Mouse (Mus musculus) kidney, embryonic 15.5 days (tissue): ENCODE measurements around the gene Ralgapa2. TPM values are rescaled to one million over a fixed set of nuclear protein-coding genes. Genes with fewer than 3 reads are reported as not detected.

Source experiments
- ATAC-seq: fragments of 200-750 bp; cut with Nextera tagmentation; replicated peaks from 2 replicates; pipeline ENCODE4 v1.8.0; 2017; ENCODE audit warnings: moderate TSS enrichment; ENCODE audit not compliant: low FRiP score
- H3K27ac ChIP-seq: fragments of 300-500 bp; sonication (generic); 2 replicates; pipeline ENCODE4 v1.5.1; 2015; ENCODE audit warnings: mild to moderate bottlenecking, inconsistent platforms
- H3K27me3 ChIP-seq: fragments of 300-500 bp; sonication (generic); 2 replicates; pipeline ENCODE4 v1.6.1; 2015; ENCODE audit warnings: inconsistent platforms
- H3K36me3 ChIP-seq: fragments of 300-500 bp; sonication (generic); 2 replicates; pipeline ENCODE4 v1.6.1; 2015; ENCODE audit warnings: inconsistent platforms
- H3K4me1 ChIP-seq: fragments of 300-500 bp; sonication (generic); 2 replicates; pipeline ENCODE4 v1.6.1; 2015; ENCODE audit warnings: inconsistent platforms
- H3K4me2 ChIP-seq: fragments of 300-500 bp; sonication (generic); 2 replicates; pipeline ENCODE4 v1.6.1; 2015; ENCODE audit warnings: moderate library complexity, mild to moderate bottlenecking, inconsistent platforms
- H3K4me3 ChIP-seq: fragments of 300-500 bp; sonication (generic); replicated peaks from 2 replicates; pipeline ENCODE4 v1.5.1; 2015; ENCODE audit warnings: mild to moderate bottlenecking, inconsistent platforms
- H3K9ac ChIP-seq: fragments of 300-500 bp; sonication (generic); 2 replicates; pipeline ENCODE4 v1.6.1; 2015; ENCODE audit warnings: mild to moderate bottlenecking, inconsistent platforms
- H3K9me3 ChIP-seq: fragments of 300-500 bp; sonication (generic); replicated peaks from 2 replicates; pipeline ENCODE4 v1.6.1; 2016; ENCODE audit warnings: inconsistent platforms
- WGBS: fragments of 180-500 bp; shearing (Covaris S2); methylation state at CpG from one replicate; pipeline ENCODE4 v1.1.7; 2015; ENCODE audit warnings: mixed read lengths; 5-methylcytosine and 5-hydroxymethylcytosine counted together
- polyA plus RNA-seq: library from polyadenylated mRNA; unstranded; fragments of >200 nt; fragmentation: Nextera tagmentation; extraction: Ambion mirVana; gene quantifications from 2 replicates; pipeline ENCODE4 v1.2.1, GENCODE M21; 2015

Ralgapa2 gene
- polyA plus RNA-seq, 1 experiment from 2014 or later = 6.7 TPM

- no peak overlapping the region for H3K9ac ChIP-seq
Observed at GRCm38 (mm10) chr2:146525483-146525882, 13.3 kb upstream of the Ralgapa2 start.

GRCm38 (mm10) chr2:146524685-146525415, 12.7 kb upstream of the Ralgapa2 start:
- Histone ChIP-seq H3K4me1 (no peaks in the 10 kb centered on the region), H3K9ac (no peak overlapping the region), H3K27ac (no peak overlapping the region), H3K27me3 (no peaks in the 10 kb centered on the region), H3K4me3 (no peak overlapping the region), H3K9me3 (no peaks in the 10 kb centered on the region), H3K36me3 (no peaks in the 10 kb centered on the region), H3K4me2 (no peak overlapping the region)
- 65% methylated on average over 4 of the region's 4 CpGs for WGBS
- peak; percentile 86 for ATAC-seq

More at GRCm38 (mm10) chr2:146525483-146525882, 13.3 kb upstream of the Ralgapa2 start:
- Histone ChIP-seq H3K4me3 (no peak overlapping the region), H3K9me3 (no peaks in the 10 kb centered on the region), H3K36me3 (no peaks in the 10 kb centered on the region), H3K27ac (no peak overlapping the region), H3K4me2 (no peak overlapping the region), H3K27me3 (no peaks in the 10 kb centered on the region), H3K4me1 (no peaks in the 10 kb centered on the region)
- 40% methylated on average over 2 of the region's 2 CpGs for WGBS
- no peak for ATAC-seq

- WGBS = 82% methylated on average over 2 of the region's 2 CpGs
Observed at GRCm38 (mm10) chr2:146516894-146517293, 4.8 kb upstream of the Ralgapa2 start.

GRCm38 (mm10) chr2:146515081-146515480, 2.9 kb upstream of the Ralgapa2 start:
- Histone ChIP-seq H3K27me3 (no peaks in the 10 kb centered on the region), H3K36me3 (no peaks in the 10 kb centered on the region), H3K27ac (no peak overlapping the region), H3K4me1 (peaks cover 13% of the 10 kb centered on the region), H3K9ac (no peak overlapping the region), H3K4me3 (no peak overlapping the region), H3K4me2 (no peak overlapping the region), H3K9me3 (no peaks in the 10 kb centered on the region)
- ATAC-seq = no peak
- WGBS = 84% methylated on average over 2 of the region's 2 CpGs

More at GRCm38 (mm10) chr2:146516894-146517293, 4.8 kb upstream of the Ralgapa2 start:
- Histone ChIP-seq H3K4me1 (peaks cover 4% of the 10 kb centered on the region; the same call in 1 of the 2 replicates), H3K4me2 (no peak overlapping the region), H3K27ac (no peak overlapping the region), H3K4me3 (no peak overlapping the region), H3K36me3 (no peaks in the 10 kb centered on the region), H3K27me3 (no peaks in the 10 kb centered on the region), H3K9me3 (no peaks in the 10 kb centered on the region), H3K9ac (no peak overlapping the region)
- ATAC-seq = no peak

- H3K4me2 ChIP-seq = peak overlapping the region; percentile 74
- no peaks in the 10 kb centered on the region for H3K36me3 ChIP-seq
- ATAC-seq = 0 out of 2 replicates have a peak, but pooled peaks have one; percentile 2
- 80% methylated on average over 2 of the region's 2 CpGs for WGBS
- H3K4me3 ChIP-seq = peak overlapping the region; percentile 75
- H3K27ac ChIP-seq = no peak overlapping the region
- no peaks in the 10 kb centered on the region for H3K27me3 ChIP-seq
- peaks cover 13% of the 10 kb centered on the region for H3K4me1 ChIP-seq
- no peak overlapping the region for H3K9ac ChIP-seq
- H3K9me3 ChIP-seq = no peaks in the 10 kb centered on the region
Observed at GRCm38 (mm10) chr2:146512581-146512920, 407 bp upstream of the Ralgapa2 start.

GRCm38 (mm10) chr2:146511401-146511865, 711 bp downstream of the Ralgapa2 start:
- no peak; the same call in none of the 2 replicates for ATAC-seq
- under 1% methylated on average over 22 of the region's 22 CpGs for WGBS
- Histone ChIP-seq H3K4me1 (peaks cover 13% of the 10 kb centered on the region), H3K36me3 (no peaks in the 10 kb centered on the region), H3K27me3 (no peaks in the 10 kb centered on the region), H3K4me3 (peak overlapping the region; percentile 75), H3K9me3 (no peaks in the 10 kb centered on the region), H3K4me2 (peak overlapping the region; percentile 74), H3K9ac (peak overlapping the region; percentile 81), H3K27ac (peak overlapping the region; percentile 49; the same call in 1 of the 2 replicates)

- WGBS = 43% methylated on average over 1 of the region's 1 CpGs
- Histone ChIP-seq H3K27me3 (no peaks in the 10 kb centered on the region), H3K27ac (no peak overlapping the region), H3K36me3 (no peaks in the 10 kb centered on the region), H3K4me1 (peaks cover 13% of the 10 kb centered on the region), H3K4me2 (peak overlapping the region; percentile 74), H3K9me3 (no peaks in the 10 kb centered on the region), H3K4me3 (peak overlapping the region; percentile 75), H3K9ac (no peak overlapping the region)
- no peak for ATAC-seq
Observed at GRCm38 (mm10) chr2:146510780-146511179, 1.4 kb downstream of the Ralgapa2 start.

GRCm38 (mm10) chr2:146502578-146503311, 9.4 kb downstream of the Ralgapa2 start:
- WGBS = 69% methylated on average over 9 of the region's 9 CpGs

GRCm38 (mm10) chr2:146500067-146500466, 12.1 kb downstream of the Ralgapa2 start:
- WGBS = 89% methylated on average over 1 of the region's 1 CpGs
- ATAC-seq = no peak
- H3K4me2 ChIP-seq = no peak overlapping the region
- no peaks in the 10 kb centered on the region for H3K27me3 ChIP-seq
- no peaks in the 10 kb centered on the region for H3K9me3 ChIP-seq
- H3K36me3 ChIP-seq = no peaks in the 10 kb centered on the region
- no peak overlapping the region for H3K4me3 ChIP-seq
- no peak overlapping the region for H3K9ac ChIP-seq
- no peak overlapping the region for H3K27ac ChIP-seq
- peaks cover 10% of the 10 kb centered on the region for H3K4me1 ChIP-seq

More at GRCm38 (mm10) chr2:146502578-146503311, 9.4 kb downstream of the Ralgapa2 start:
- Histone ChIP-seq H3K4me1 (peaks cover 10% of the 10 kb centered on the region), H3K36me3 (no peaks in the 10 kb centered on the region), H3K27ac (no peak overlapping the region), H3K9me3 (no peaks in the 10 kb centered on the region), H3K27me3 (no peaks in the 10 kb centered on the region), H3K4me3 (no peak overlapping the region), H3K4me2 (no peak overlapping the region), H3K9ac (no peak overlapping the region)
- ATAC-seq = peak; percentile 65; the same call in 1 of the 2 replicates

- 95% methylated on average over 1 of the region's 1 CpGs for WGBS
- no peaks in the 10 kb centered on the region for H3K9me3 ChIP-seq
- ATAC-seq = no peak
Observed at GRCm38 (mm10) chr2:146499111-146499510, 13.0 kb downstream of the Ralgapa2 start.

GRCm38 (mm10) chr2:146498298-146498697, 13.8 kb downstream of the Ralgapa2 start:
- no peak overlapping the region for H3K9ac ChIP-seq
- H3K27me3 ChIP-seq = no peaks in the 10 kb centered on the region
- peaks cover 10% of the 10 kb centered on the region for H3K4me1 ChIP-seq
- H3K9me3 ChIP-seq = no peaks in the 10 kb centered on the region
- H3K4me3 ChIP-seq = no peak overlapping the region
- H3K27ac ChIP-seq = no peak overlapping the region
- WGBS = 79% methylated on average over 6 of the region's 6 CpGs
- H3K36me3 ChIP-seq = no peaks in the 10 kb centered on the region
- no peak overlapping the region for H3K4me2 ChIP-seq
- no peak for ATAC-seq

More at GRCm38 (mm10) chr2:146499111-146499510, 13.0 kb downstream of the Ralgapa2 start:
- H3K27ac ChIP-seq = no peak overlapping the region
- no peak overlapping the region for H3K4me3 ChIP-seq
- no peak overlapping the region for H3K9ac ChIP-seq
- no peaks in the 10 kb centered on the region for H3K27me3 ChIP-seq
- no peaks in the 10 kb centered on the region for H3K36me3 ChIP-seq
- peaks cover 10% of the 10 kb centered on the region for H3K4me1 ChIP-seq
- no peak overlapping the region for H3K4me2 ChIP-seq

- Histone ChIP-seq H3K36me3 (no peaks in the 10 kb centered on the region), H3K4me1 (no peaks in the 10 kb centered on the region), H3K4me2 (no peak overlapping the region), H3K27me3 (no peaks in the 10 kb centered on the region), H3K4me3 (no peak overlapping the region), H3K9ac (no peak overlapping the region), H3K9me3 (no peaks in the 10 kb centered on the region), H3K27ac (no peak overlapping the region)
- ATAC-seq = no peak
- 21% methylated on average over 1 of the region's 1 CpGs for WGBS
Observed at GRCm38 (mm10) chr2:146496995-146497394, 15.1 kb downstream of the Ralgapa2 start.
